Mouse (Mus musculus) gastrocnemius, adult 2 months (tissue): ENCODE measurements around the gene Olfr706. TPM values are rescaled to one million over a fixed set of nuclear protein-coding genes. Genes with fewer than 3 reads are reported as not detected.
"Not testable (repeated sequence)": the region's sequence is repeated elsewhere in the genome, so short reads cannot be mapped to it uniquely, and the experiment has no call there.

Experiments
- DNase-seq: peaks from one replicate; pipeline ENCODE4 v3.0.0; 2022
- H3K27ac ChIP-seq: fragments of 200-600 bp; 2 replicates; pipeline ENCODE4 v1.8.1; 2022; ENCODE audit warnings: mild to moderate bottlenecking
- H3K4me3 ChIP-seq: fragments of 200-600 bp; 2 replicates; pipeline ENCODE4 v1.8.1; 2022; ENCODE audit warnings: mild to moderate bottlenecking, moderate library complexity
- CTCF ChIP-seq: fragments of 200-600 bp; IDR thresholded peaks from 2 replicates; pipeline ENCODE4 v1.8.1; 2022; ENCODE audit warnings: antibody characterized with exemption, mild to moderate bottlenecking, moderate library complexity
- intact Hi-C: fragments of 180-260 bp; cut with DNase I; formaldehyde crosslinking; loops from one replicate; pipeline ENCODE4 v1.15.1; 2025
- long read RNA-seq, 2 experiments: library from polyadenylated mRNA; stranded (forward); transcript quantifications; one replicate each; pipeline ENCODE4 v2.0.0; 2021
- total RNA-seq, 2 experiments: library from RNA; stranded (reverse); gene quantifications; 2 replicates each; pipeline ENCODE4 v1.2.3; 2021

Gene Olfr706
- total RNA-seq: not detected
- long read RNA-seq, experiment 1: 0 reads
- long read RNA-seq, experiment 2: 0 reads

- no peak within 1 kb of the TSS for H3K27ac ChIP-seq
- no peak for TF ChIP-seq CTCF
- intact Hi-C loops: no loop called here
- H3K4me3 ChIP-seq: no peak within 1 kb of the TSS
- DNase-seq: no peak
Observed at GRCm38 (mm10) chr7:106888062-106888461, at the start of gene Olfr706. Gene Olfr706, minus strand, starts transcription at chr7:106888162.

- no peak for TF ChIP-seq CTCF
- no peak for DNase-seq
- no peak within 1 kb of the TSS for H3K4me3 ChIP-seq
- no peak within 1 kb of the TSS for H3K27ac ChIP-seq
- intact Hi-C loops: no loop called here
Observed at GRCm38 (mm10) chr7:106932119-106932518, 44.2 kb upstream of the Olfr706 start, which contains the start of gene Olfr709-ps1. Gene Olfr709-ps1, minus strand, starts transcription at chr7:106932219.

GRCm38 (mm10) chr7:106920961-106921360, 33.0 kb upstream of the Olfr706 start:
- H3K27ac ChIP-seq, intact Hi-C loops, DNase-seq, H3K4me3 ChIP-seq: not testable (repeated sequence)

GRCm38 (mm10) chr7:106907676-106908075, 19.7 kb upstream of the Olfr706 start, which contains the start of gene Olfr1532-ps1:
Gene Olfr1532-ps1, plus strand, starts transcription at chr7:106908001.
- no peak for TF ChIP-seq CTCF

GRCm38 (mm10) chr7:106901141-106901540, 13.2 kb upstream of the Olfr706 start, which contains the start of gene Olfr707:
Gene Olfr707, minus strand, starts transcription at chr7:106901241.
- intact Hi-C loops, H3K27ac ChIP-seq: not testable (repeated sequence)

More at GRCm38 (mm10) chr7:106907676-106908075, 19.7 kb upstream of the Olfr706 start, which contains the start of gene Olfr1532-ps1:
- no peak within 1 kb of the TSS for H3K4me3 ChIP-seq
- intact Hi-C loops: no loop called here
- no peak for DNase-seq
- H3K27ac ChIP-seq: no peak within 1 kb of the TSS

GRCm38 (mm10) chr7:106876791-106877190, 11.2 kb downstream of the Olfr706 start, which contains the start of gene Olfr705:
Gene Olfr705, minus strand, starts transcription at chr7:106876891.
- no peak for DNase-seq
- no peak for TF ChIP-seq CTCF
- no peak within 1 kb of the TSS for H3K4me3 ChIP-seq
- H3K27ac ChIP-seq: no peak within 1 kb of the TSS
- intact Hi-C loops: no loop called here

More at GRCm38 (mm10) chr7:106901141-106901540, 13.2 kb upstream of the Olfr706 start, which contains the start of gene Olfr707:
- not testable (repeated sequence) for DNase-seq, H3K4me3 ChIP-seq

GRCm38 (mm10) chr7:106862885-106863284, 25.1 kb downstream of the Olfr706 start, which contains the start of gene Olfr704:
Gene Olfr704, plus strand, starts transcription at chr7:106863185.
- intact Hi-C loops: no loop called here
- Histone ChIP-seq H3K4me3 (no peak within 1 kb of the TSS), H3K27ac (no peak within 1 kb of the TSS)
- TF ChIP-seq CTCF: no peak
- DNase-seq: no peak

- Histone ChIP-seq H3K27ac (no peak within 1 kb of the TSS), H3K4me3 (no peak within 1 kb of the TSS)
- TF ChIP-seq CTCF: no peak
- intact Hi-C loops: no loop called here
- no peak for DNase-seq
Observed at GRCm38 (mm10) chr7:106843060-106843459, 44.9 kb downstream of the Olfr706 start, which contains the start of gene Olfr703. Gene Olfr703, plus strand, starts transcription at chr7:106843360.

GRCm38 (mm10) chr7:106833793-106834192, 54.2 kb downstream of the Olfr706 start, which contains the start of gene Olfr702:
Gene Olfr702, minus strand, starts transcription at chr7:106833893.
- no peak for DNase-seq
- TF ChIP-seq CTCF: no peak
- no peak within 1 kb of the TSS for H3K4me3 ChIP-seq
- no peak within 1 kb of the TSS for H3K27ac ChIP-seq
- intact Hi-C loops: no loop called here

Other genes starting within 250 kb of the Olfr706 start
- gene Olfr693, start 207.6 kb downstream of the Olfr706 start, total RNA-seq: not detected
- gene Olfr694, start 196.3 kb downstream of the Olfr706 start, total RNA-seq: not detected
- not detected for gene Olfr695, start 171.8 kb downstream of the Olfr706 start, total RNA-seq
- not detected for gene Olfr697, start 145.7 kb downstream of the Olfr706 start, total RNA-seq
- gene Olfr698, start 132.8 kb downstream of the Olfr706 start, total RNA-seq: not detected
- not detected for gene Olfr699, start 95.0 kb downstream of the Olfr706 start, total RNA-seq
- not detected for gene Olfr700, start 79.3 kb downstream of the Olfr706 start, total RNA-seq
- gene Olfr701, start 74.0 kb downstream of the Olfr706 start, total RNA-seq: not detected
- gene Olfr702, start 54.3 kb downstream of the Olfr706 start, total RNA-seq: not detected
- not detected for gene Olfr703, start 44.8 kb downstream of the Olfr706 start, total RNA-seq
- gene Olfr704, start 25.0 kb downstream of the Olfr706 start, total RNA-seq: not detected
- gene Olfr705, start 11.3 kb downstream of the Olfr706 start, total RNA-seq: not detected
- gene Olfr707, start 13.1 kb upstream of the Olfr706 start, total RNA-seq: not detected
- gene Olfr1532-ps1, start 19.8 kb upstream of the Olfr706 start, total RNA-seq: not detected
- not detected for gene Olfr709-ps1, start 44.1 kb upstream of the Olfr706 start, total RNA-seq
- gene Olfr710, start 60.1 kb upstream of the Olfr706 start, total RNA-seq: not detected
- gene Olfr6, start 75.8 kb upstream of the Olfr706 start, total RNA-seq: not detected
- not detected for gene Olfr711, start 87.3 kb upstream of the Olfr706 start, total RNA-seq
- not detected for gene Olfr2, start 117.9 kb upstream of the Olfr706 start, total RNA-seq
- not detected for gene Olfr713, start 143.0 kb upstream of the Olfr706 start, total RNA-seq
- not detected for gene Olfr714, start 182.8 kb upstream of the Olfr706 start, total RNA-seq
- not detected for gene Olfr17, start 205.1 kb upstream of the Olfr706 start, total RNA-seq
- not detected for gene Olfr715b, start 222.2 kb upstream of the Olfr706 start, total RNA-seq
- gene Olfr715, start 242.9 kb upstream of the Olfr706 start, total RNA-seq: not detected